Mouse (Mus musculus) liver, embryonic 16.5 days (tissue): Measurements from ENCODE around the gene Mapre3. TPM values are rescaled to one million over a fixed set of nuclear protein-coding genes. Genes with fewer than 3 reads are reported as not detected.

ENCODE experiments used
- ATAC-seq: fragments of 200-750 bp; cut with Nextera tagmentation; 2 replicates; pipeline ENCODE4 v1.8.0; 2017; ENCODE audit warnings: low read depth, mild to moderate bottlenecking, moderate number of reproducible peaks, moderate library complexity
- H3K27ac ChIP-seq: fragments of 300-500 bp; sonication (generic); 2 replicates; pipeline ENCODE4 v1.5.1; 2014; ENCODE audit warnings: mild to moderate bottlenecking, low read length
- H3K27me3 ChIP-seq: fragments of 300-500 bp; sonication (generic); 2 replicates; pipeline ENCODE4 v1.6.1; 2014; ENCODE audit warnings: low read depth, low read length, mixed read lengths; ENCODE audit not compliant: control insufficient read depth, insufficient read depth
- H3K36me3 ChIP-seq: fragments of 300-500 bp; sonication (generic); 2 replicates; pipeline ENCODE4 v1.6.1; 2014; ENCODE audit warnings: mild to moderate bottlenecking; ENCODE audit not compliant: control insufficient read depth, insufficient read depth
- H3K4me1 ChIP-seq: fragments of 300-500 bp; sonication (generic); 2 replicates; pipeline ENCODE4 v1.6.1; 2014; ENCODE audit warnings: low read depth, low read length, mixed read lengths; ENCODE audit not compliant: control insufficient read depth
- H3K4me2 ChIP-seq: fragments of 300-500 bp; sonication (generic); 2 replicates; pipeline ENCODE4 v1.6.1; 2014; ENCODE audit warnings: low read depth, low read length, mixed read lengths
- H3K4me3 ChIP-seq: fragments of 300-500 bp; sonication (generic); 2 replicates; pipeline ENCODE4 v1.5.1; 2014; ENCODE audit warnings: low read depth, mild to moderate bottlenecking, low read length
- H3K9ac ChIP-seq: fragments of 300-500 bp; sonication (generic); 2 replicates; pipeline ENCODE4 v1.6.1; 2014; ENCODE audit warnings: low read depth, low read length
- H3K9me3 ChIP-seq: fragments of 300-500 bp; sonication (generic); replicated peaks from 2 replicates; pipeline ENCODE4 v1.6.1; 2016; ENCODE audit warnings: low read length; ENCODE audit not compliant: control insufficient read depth
- WGBS: fragments of 180-500 bp; shearing (Covaris S2); extraction: QIAGEN DNeasy Blood & Tissue Kit; methylation state at CpG from one replicate; pipeline ENCODE4 v1.1.7; 2014; ENCODE audit not compliant: insufficient replicate concordance; 5-methylcytosine and 5-hydroxymethylcytosine counted together
- polyA plus RNA-seq: library from polyadenylated mRNA; unstranded; fragments of >200 nt; fragmentation: Nextera tagmentation; extraction: Ambion mirVana; gene quantifications from 2 replicates; pipeline ENCODE4 v1.2.1, GENCODE M21; 2015

The Mapre3 gene
- polyA plus RNA-seq, 1 experiment from 2014 or later = 3.3 TPM

DNA sequence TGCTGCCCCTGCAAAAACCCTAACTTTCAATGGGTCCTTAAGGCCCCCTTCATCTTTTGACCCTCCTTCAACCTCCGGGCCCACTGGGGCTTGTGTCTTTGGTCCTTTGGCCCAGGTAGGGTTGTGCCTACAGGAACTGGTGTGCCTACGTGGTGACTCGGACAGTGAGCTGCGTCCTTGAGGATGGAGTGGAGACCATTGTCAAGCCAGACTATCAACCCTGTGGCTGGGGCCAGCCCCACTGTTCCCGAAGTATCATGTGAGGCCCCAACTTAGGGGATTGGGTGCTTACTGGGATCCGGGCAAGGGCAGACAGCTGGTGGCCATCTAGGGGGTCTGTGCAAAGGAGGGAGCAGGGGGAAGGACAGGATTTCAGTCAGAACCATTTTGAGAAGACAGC lies 100.4 kb downstream of the Mapre3 start:
- ATAC-seq = no peak
- 28% methylated on average over 6 of the region's 6 CpGs for WGBS
- H3K36me3 ChIP-seq = peaks cover 9% of the 10 kb centered on the region; the same call in 1 of the 2 replicates
- H3K27me3 ChIP-seq = no peaks in the 10 kb centered on the region
- H3K4me2 ChIP-seq = peak overlapping the region; percentile 59
- H3K9ac ChIP-seq = peak overlapping the region; percentile 56
- H3K4me1 ChIP-seq = peaks cover 38% of the 10 kb centered on the region
- no peaks in the 10 kb centered on the region for H3K9me3 ChIP-seq
- peak overlapping the region; percentile 55 for H3K4me3 ChIP-seq
- peak overlapping the region; percentile 74 for H3K27ac ChIP-seq

GRCm38 (mm10) chr5:30915456-30915855 lies 101.0 kb downstream of the Mapre3 start:
- Histone ChIP-seq H3K4me1 (peaks cover 40% of the 10 kb centered on the region), H3K9ac (peak overlapping the region; percentile 56), H3K9me3 (no peaks in the 10 kb centered on the region), H3K4me2 (peak overlapping the region; percentile 59), H3K4me3 (peak overlapping the region; percentile 55), H3K27me3 (no peaks in the 10 kb centered on the region), H3K36me3 (peaks cover 9% of the 10 kb centered on the region; the same call in 1 of the 2 replicates), H3K27ac (peak overlapping the region; percentile 74)
- WGBS = 20% methylated on average over 9 of the region's 9 CpGs
- ATAC-seq = no peak; the same call in 1 of the 2 replicates

Other genes with a start within 250 kb of the Mapre3 start
- gene Kcnk3, start 226.5 kb upstream of the Mapre3 start, polyA plus RNA-seq = 0.13 and 0.47 TPM in 2 replicates
- 10.5 and 12.6 TPM in 2 replicates for gene Slc35f6, start 166.7 kb upstream of the Mapre3 start, polyA plus RNA-seq
- 160 and 163 TPM in 2 replicates for gene Cenpa, start 147.9 kb upstream of the Mapre3 start, polyA plus RNA-seq
- 0.32 and 0.37 TPM in 2 replicates for gene Dpysl5, start 103.1 kb upstream of the Mapre3 start, polyA plus RNA-seq
- gene Tmem214, start 53.4 kb downstream of the Mapre3 start, polyA plus RNA-seq = 40.1 and 41.7 TPM in 2 replicates
- 5.7 and 6.1 TPM in 2 replicates for gene Agbl5, start 74.1 kb downstream of the Mapre3 start, polyA plus RNA-seq
- 311 and 346 TPM in 2 replicates for gene Ost4, start 93.1 kb downstream of the Mapre3 start, polyA plus RNA-seq
- gene Emilin1, start 98.8 kb downstream of the Mapre3 start, polyA plus RNA-seq = 37.2 and 39.1 TPM in 2 replicates
- gene Khk, start 106.8 kb downstream of the Mapre3 start, polyA plus RNA-seq = 31.7 and 36.0 TPM in 2 replicates
- gene Cgref1, start 130.9 kb downstream of the Mapre3 start, polyA plus RNA-seq = 3.1 and 3.2 TPM in 2 replicates
- gene Preb, start 145.7 kb downstream of the Mapre3 start, polyA plus RNA-seq = 92.0 and 102 TPM in 2 replicates
- gene Tcf23, start 154.0 kb downstream of the Mapre3 start, polyA plus RNA-seq = 0.02 and 0.07 TPM in 2 replicates
- gene Atraid, start 233.7 kb downstream of the Mapre3 start, polyA plus RNA-seq = 63.8 and 67.9 TPM in 2 replicates
- gene Slc5a6, start 234.3 kb downstream of the Mapre3 start, polyA plus RNA-seq = 3.1 and 4.8 TPM in 2 replicates
- 13.0 and 14.2 TPM in 2 replicates for gene Cad, start 240.1 kb downstream of the Mapre3 start, polyA plus RNA-seq